Mouse (Mus musculus) lung, adult 2 months (tissue): Measurements from ENCODE around the gene Cacng1.

Experiments used
- CTCF ChIP-seq: fragments of 200-500 bp; IDR thresholded peaks from 2 replicates; pipeline ENCODE4 v1.5.1; 2011; ENCODE audit warnings: mild to moderate bottlenecking, low read length, control low read depth; ENCODE audit not compliant: insufficient read depth
- POLR2A ChIP-seq: fragments of 200-500 bp; IDR thresholded peaks from 2 replicates; pipeline ENCODE4 v1.6.1; 2011; ENCODE audit warnings: low read depth, mild to moderate bottlenecking, control low read depth, low read length, borderline replicate concordance; ENCODE audit errors: extremely low read depth

DNA sequence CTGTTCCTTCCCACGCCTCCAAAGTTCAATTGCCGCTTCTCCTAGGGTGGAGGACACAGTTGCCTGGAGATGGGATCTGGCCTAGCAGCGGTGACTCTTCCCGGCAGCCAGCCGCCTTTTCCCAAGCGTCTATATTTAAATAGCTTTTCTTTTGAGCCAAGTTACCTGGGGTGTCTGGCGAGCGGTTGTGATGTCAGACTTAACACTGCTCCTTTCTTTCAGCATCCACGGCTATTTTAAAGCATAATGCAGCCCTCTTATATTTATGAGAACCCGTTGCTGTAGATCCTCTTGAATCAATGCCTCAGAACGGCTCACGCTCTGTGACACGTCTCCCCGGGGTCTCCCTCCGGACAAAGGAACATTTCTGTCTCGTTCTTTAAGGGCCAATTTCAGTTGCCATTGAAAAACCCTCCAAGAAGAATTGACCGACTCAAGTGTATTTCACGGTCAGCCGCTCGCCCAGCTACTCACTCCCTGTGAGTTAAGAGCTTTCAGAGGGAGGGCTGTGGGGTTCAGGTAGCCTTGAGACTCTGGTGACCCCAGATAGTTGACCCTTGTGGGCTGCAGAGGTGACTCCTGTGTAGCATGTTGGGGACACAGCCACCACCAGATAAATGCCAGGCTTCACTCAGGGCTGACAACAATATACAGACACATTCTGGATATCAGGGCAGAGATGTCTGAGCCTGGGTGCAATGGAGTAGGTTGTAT is 8.3 kb downstream of the Cacng1 start:
- TF ChIP-seq POLR2A: no peak
- TF ChIP-seq CTCF: no peak
